Mouse (Mus musculus): ENCODE measurements around the gene Slc26a10.

DNA sequence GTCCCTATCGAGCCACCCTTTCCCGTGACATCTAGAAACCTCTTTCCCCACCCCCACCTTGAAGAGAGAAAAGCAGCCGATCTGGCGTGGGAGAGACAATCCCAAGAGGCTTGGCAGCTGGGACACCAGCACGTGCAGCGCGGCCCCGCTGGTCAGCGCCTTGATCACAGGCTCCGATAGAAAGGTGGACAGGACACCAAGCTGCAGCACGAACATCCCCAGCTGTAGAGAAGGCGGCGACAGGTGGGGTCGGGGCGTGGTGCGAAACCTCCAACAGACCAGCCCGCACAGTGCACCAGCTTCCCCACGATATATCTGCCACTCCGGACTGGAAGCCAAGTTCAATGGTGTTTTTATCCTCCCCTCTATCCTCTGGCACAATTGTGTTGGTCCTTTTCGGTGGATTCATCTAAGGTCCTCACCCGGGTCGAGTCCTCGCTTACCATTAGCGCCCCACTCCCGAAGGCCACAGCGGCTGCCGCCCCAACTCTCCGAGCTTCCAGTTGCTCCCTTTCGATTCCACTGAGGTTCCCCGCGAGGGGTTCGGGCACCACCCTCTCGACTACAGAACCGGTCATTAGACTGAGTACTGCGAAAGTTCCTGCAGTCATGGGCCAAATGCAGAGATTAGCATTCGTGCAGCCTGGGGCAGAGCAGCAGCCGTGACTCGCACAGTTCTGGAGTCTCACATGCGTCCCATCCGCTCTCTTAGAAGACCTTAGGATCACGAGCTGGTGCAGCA, 2.0 kb downstream of the Slc26a10 start:
- TF ChIP-seq POLR2A (IDR thresholded peaks at IDR 0.05; ENCODE audit: insufficient read depth, low read depth, low read length) (no peak), CTCF (IDR thresholded peaks at IDR 0.05) (no peak)
